ENCODE assay signal across 8 mouse cellular contexts in genomic region chr4:154749160-154749559, GRCm38 (mm10).
DNase-seq lines count a peak whose midpoint lies in the region; ATAC-seq lines count a peak whose summit lies in the region.

No protein-coding gene starts in this region.

- no peak for ATAC-seq in heart, embryonic 11.5 days (replicated peaks; ENCODE audit: insufficient number of reproducible peaks, low FRiP score, low TSS enrichment)
- ATAC-seq in common myeloid progenitor, adult 5-6 weeks (replicated peaks; ENCODE audit: low read depth, poor library complexity, severe bottlenecking), result peak; percentile 82
- ATAC-seq in lung, embryonic 16.5 days (ENCODE audit: low read depth), result peak; percentile 52; the same call in 1 of the 2 replicates
- no peak for ATAC-seq in megakaryocyte, adult 5-6 weeks (ENCODE audit: poor library complexity, severe bottlenecking)

- H3K27me3 ChIP-seq in heart, embryonic 11.5 days (ENCODE audit: control insufficient read depth, insufficient read depth, low read length), result peaks cover 8% of the 10 kb centered on the region
- H3K27me3 ChIP-seq in lung, embryonic 16.5 days (ENCODE audit: control insufficient read depth, insufficient read depth, low read depth, low read length), result no peaks in the 10 kb centered on the region

- H3K4me1 ChIP-seq in heart, embryonic 11.5 days (ENCODE audit: control insufficient read depth, insufficient read depth, low read length), result no peaks in the 10 kb centered on the region
- no peaks in the 10 kb centered on the region for H3K4me1 ChIP-seq in lung, embryonic 16.5 days (replicated peaks; ENCODE audit: control insufficient read depth, insufficient read depth, low read length)

- H3K4me2 ChIP-seq in heart, embryonic 11.5 days, result no peak overlapping the region
- H3K4me2 ChIP-seq in lung, embryonic 16.5 days (ENCODE audit: low read depth, low read length), result no peak overlapping the region

- H3K9me3 ChIP-seq in heart, embryonic 11.5 days (replicated peaks; ENCODE audit: control insufficient read depth, low read length), result no peaks in the 10 kb centered on the region
- H3K9me3 ChIP-seq in lung, embryonic 16.5 days (ENCODE audit: control insufficient read depth, low read length), result no peaks in the 10 kb centered on the region

- H3K36me3 ChIP-seq in heart, embryonic 11.5 days (ENCODE audit: control insufficient read depth, insufficient read depth, low read length), result no peaks in the 10 kb centered on the region
- H3K36me3 ChIP-seq in lung, embryonic 16.5 days (ENCODE audit: control insufficient read depth, insufficient read depth, low read length), result no peaks in the 10 kb centered on the region

- H3K9ac ChIP-seq in heart, embryonic 11.5 days (ENCODE audit: low read depth, low read length), result no peak overlapping the region
- no peak overlapping the region for H3K9ac ChIP-seq in lung, embryonic 16.5 days (ENCODE audit: low read length)

- 38% methylated on average over 9 of the region's 9 CpGs for WGBS in heart, embryonic 11.5 days (ENCODE audit: insufficient replicate concordance)
- 29% methylated on average over 9 of the region's 9 CpGs for WGBS in lung, embryonic 16.5 days

- peak; percentile 20 to 63 for DNase-seq in heart, postnatal 14 days
- peak; percentile 24 for DNase-seq in right cerebral cortex, postnatal 14 days
- DNase-seq in right cerebral cortex, adult 2 months (ENCODE audit: low spot score in 2 of 2), result no peak
- DNase-seq in cerebellum, postnatal 4 days (ENCODE audit: low spot score in 2 of 2), result no peak

- intact Hi-C loops in heart, postnatal 14 days (cut with DNase I), result loop anchor here (2.0 kb wide), 1 partner anchor 76 kb away; no protein-coding TSS in a partner anchor

- H3K4me3 ChIP-seq in heart, embryonic 11.5 days (ENCODE audit: low read depth, low read length), result no peak overlapping the region
- H3K4me3 ChIP-seq in lung, embryonic 16.5 days (ENCODE audit: low read length), result no peak overlapping the region

- no peak overlapping the region for H3K27ac ChIP-seq in heart, embryonic 11.5 days (ENCODE audit: low read depth, low read length)
- no peak overlapping the region for H3K27ac ChIP-seq in lung, embryonic 16.5 days (ENCODE audit: low read length)

Comparison
In these comparisons a context has a peak if more than half of its experiments do, and no peak if none do; other contexts are left out.
1. DNase-seq: peak in heart, postnatal 14 days (2 of 2) and right cerebral cortex, postnatal 14 days (single experiment); none in right cerebral cortex, adult 2 months (0 of 2) and cerebellum, postnatal 4 days (0 of 2).
2. ATAC-seq: peak in common myeloid progenitor, adult 5-6 weeks (single experiment) and lung, embryonic 16.5 days (single experiment); none in heart, embryonic 11.5 days (single experiment) and megakaryocyte, adult 5-6 weeks (single experiment).